Mouse (Mus musculus) right cerebral cortex, postnatal 4 days (tissue): ENCODE data around the gene Rad54l.

Experiments
- DNase-seq: peaks from one replicate; pipeline ENCODE4 v3.0.0-alpha.2; 2022

Gene Rad54l

DNA sequence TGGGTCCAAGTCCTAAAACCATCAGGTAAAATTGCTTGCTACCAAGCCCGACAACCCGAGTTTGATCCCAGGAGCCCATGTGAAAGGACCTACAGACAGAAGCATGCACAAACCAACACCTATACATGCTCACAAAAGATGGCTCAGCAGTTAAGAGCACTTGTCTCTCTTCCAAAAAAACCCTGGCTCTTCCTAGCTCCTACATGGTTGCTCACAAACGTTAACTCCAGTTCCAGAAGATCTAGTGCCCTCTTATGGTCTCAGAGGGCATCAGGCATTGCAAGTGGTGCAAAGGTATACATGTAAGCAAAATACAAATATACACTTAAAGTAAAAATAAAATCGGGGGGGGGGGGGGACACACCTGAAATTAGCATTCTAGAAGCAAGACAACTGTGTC lies 50.3 kb downstream of the Rad54l start:
- no peak for DNase-seq

- DNase-seq, result no peak
Measured at GRCm38 (mm10) chr4:116070116-116070515, 53.4 kb downstream of the Rad54l start.

GRCm38 (mm10) chr4:116063855-116064254 lies 59.6 kb downstream of the Rad54l start:
- no peak for DNase-seq

DNA sequence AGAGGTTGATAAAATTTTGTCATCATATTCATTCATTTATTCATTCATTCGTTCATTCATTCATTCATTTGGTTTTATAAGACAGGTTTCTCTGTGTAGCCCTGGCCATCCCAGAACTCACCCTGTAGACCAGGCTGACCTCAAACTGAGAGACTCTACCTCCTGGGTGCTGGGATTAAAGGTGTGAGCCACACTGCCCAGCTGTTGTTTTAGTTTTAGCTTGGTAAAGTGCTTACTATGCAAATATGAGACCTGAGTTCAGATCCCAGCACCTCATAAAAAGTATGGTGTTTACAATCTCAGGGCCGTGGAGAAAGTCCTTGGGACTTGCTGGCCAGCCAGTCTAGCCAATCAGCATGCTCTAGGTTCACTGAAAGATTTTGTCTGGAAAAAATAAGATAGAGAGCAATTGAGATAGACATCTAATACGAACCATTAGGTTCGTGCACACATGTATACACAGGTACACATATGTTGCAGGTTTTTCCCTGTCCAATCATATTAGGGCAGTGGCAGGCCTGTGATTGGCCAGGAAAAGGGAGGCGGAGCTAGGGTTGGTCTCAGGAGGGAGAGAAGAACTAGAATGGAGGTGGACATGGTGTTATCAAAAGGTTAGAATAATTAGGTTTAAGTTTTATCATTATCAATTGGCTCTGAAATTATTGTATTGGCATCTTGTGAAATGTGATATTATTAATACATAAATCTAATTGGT lies 64.3 kb downstream of the Rad54l start:
- DNase-seq, result no peak

DNA sequence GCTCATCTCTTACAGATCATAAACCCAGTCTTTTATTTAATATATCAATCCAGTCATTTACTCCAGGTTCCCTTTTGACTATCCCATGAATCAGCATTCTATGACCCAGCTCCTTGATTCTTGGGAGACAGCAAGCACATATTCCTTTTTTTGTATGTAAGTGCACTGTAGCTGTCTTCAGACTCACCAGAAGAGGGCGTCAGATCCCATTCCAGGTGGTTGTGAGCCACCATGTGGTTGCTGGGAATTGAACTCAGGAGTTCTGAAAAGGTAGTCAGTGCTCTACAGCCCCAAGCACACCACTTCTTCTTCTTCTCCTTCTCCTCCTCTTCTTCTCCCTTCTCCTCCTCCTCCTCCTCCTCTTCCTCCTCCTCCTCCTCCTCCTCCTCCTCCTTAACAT lies 65.9 kb downstream of the Rad54l start:
- no peak for DNase-seq

DNA sequence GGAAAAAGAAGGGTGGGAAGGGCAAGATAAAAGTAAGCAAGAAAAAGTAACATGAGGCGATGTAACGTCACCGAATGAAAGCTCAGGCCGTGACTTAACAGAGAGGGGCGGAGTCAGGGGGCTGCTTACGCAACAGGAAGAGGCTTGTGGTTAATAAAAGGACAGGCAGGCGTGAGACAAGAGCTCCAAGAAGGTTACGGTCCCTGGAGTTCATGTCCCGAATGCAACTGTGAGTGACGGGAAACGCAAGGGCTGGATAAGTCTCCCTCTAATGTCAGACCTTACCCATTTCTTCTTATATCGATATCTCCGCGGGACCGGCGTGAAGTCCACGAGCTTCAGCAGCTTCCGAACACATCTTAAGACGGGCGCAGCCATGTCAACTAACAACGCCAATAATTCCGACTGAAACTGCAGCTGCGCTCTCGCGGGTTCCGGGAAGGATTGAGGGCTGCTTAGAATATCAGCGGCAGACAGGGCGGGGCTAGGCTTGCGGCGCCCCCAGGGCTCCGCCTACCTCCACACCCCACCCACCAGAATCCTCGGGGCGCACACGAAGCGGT lies 70.0 kb downstream of the Rad54l start, which contains the start of gene Nsun4:
TSS of gene Nsun4 (minus strand) at position 478 of the 563 bp plus-strand sequence.
- peak; percentile 81 for DNase-seq

DNA sequence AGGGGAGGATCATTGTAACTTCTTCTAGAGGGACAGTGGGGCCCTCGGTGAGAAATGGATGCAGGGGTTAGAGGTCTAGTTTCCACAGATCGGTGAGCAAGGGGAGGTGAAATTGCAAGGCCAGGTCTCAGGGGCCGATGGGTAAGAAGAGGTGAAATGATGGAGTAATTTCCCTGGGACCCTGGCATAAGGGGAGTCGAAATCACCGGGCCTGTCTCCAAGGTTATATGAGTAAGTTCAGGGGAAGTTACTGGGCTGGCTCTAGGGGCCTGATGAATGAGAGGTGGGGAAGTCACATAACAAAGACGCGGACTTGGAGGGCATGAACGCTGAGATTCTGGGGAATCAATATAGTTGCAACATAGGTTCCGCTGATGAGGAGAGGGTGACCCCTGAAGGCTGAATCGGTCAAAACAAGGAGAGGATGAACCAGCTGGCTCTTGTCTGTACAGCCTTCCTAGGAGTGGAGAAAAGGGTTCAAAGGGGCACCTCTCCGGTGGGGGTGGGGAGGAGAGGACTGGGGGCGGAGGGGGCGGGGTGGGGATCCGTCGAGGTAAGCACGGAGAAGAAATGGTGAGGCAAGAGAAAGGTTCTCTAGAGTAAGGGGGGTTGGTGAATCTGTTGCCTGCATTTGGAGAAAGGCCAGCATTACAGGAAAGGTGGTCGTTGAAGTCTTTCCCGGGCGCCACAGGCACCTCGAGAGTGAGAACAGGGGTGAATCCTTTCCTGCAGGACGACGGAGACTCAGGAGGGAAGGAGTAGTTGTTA lies 70.8 kb downstream of the Rad54l start:
- peak; percentile 11 for DNase-seq

DNA sequence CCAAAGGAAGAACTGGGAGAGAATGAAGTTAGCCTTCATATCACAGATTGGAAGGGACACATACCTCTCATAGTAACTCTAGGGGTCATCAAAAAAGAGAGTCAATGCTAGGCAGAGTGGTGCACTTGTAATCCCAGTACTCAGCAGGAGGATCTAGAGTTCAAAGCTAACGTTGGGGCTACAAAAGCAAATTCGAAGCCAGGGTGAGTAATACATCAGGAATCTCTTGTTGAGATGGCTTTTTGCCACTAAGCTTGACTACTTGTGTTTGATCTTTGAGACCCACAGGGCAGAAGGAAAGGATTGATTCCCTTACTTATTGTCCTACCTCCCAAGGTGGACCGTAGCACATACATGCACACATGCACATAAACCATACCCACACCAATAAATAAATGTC lies 74.3 kb downstream of the Rad54l start:
- no peak for DNase-seq

- no peak for DNase-seq
Measured at GRCm38 (mm10) chr4:116048130-116048920, 75.2 kb downstream of the Rad54l start.

DNA sequence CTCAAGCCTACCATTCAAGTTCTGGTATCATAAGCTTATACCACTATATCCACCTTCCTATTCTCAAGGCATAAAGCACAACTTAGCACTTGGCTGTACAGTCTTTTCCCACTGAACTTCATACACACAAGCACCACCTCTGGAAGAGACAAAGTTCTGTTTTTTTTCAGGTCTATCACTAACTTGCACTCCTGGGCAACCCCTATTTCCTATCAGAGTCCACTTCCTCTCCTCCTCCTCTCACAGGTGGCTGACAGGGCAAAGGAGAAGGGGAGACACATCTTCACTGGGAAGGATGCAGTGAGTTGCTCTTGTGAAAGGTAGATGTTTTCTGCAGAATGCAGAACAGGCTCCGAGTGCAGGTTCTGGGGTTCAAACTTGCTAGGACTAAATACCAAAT lies 75.8 kb downstream of the Rad54l start:
- DNase-seq, result no peak

- no peak for DNase-seq
Measured at GRCm38 (mm10) chr4:116046604-116047003, 76.9 kb downstream of the Rad54l start.
